Mouse (Mus musculus) megakaryocyte-erythroid progenitor cell, adult 5-6 weeks (primary cell): ENCODE data around the gene Mmp24. TPM values are rescaled to one million over a fixed set of nuclear protein-coding genes. Genes with fewer than 3 reads are reported as not detected.

Source experiments
- ATAC-seq: replicated peaks from 2 replicates; pipeline ENCODE4 v1.8.0; 2016; ENCODE audit warnings: mild to moderate bottlenecking, inconsistent platforms; ENCODE audit not compliant: severe bottlenecking, poor library complexity, low FRiP score, low TSS enrichment
- total RNA-seq, 2 experiments: library from RNA; stranded (forward) in 1 of 2; stranded (reverse) in 1 of 2; fragments of 200-1000, 215-1000 nt in 1 of 2; fragments of >200 nt in 1 of 2; fragmentation: Nextera tagmentation in 1 of 2; gene quantifications; 2 replicates each; pipeline ENCODE4 v1.2.3; 2014 to 2017

Gene Mmp24
- total RNA-seq, 2 experiments from 2014 or later, result 0.05 TPM; not detected in 1

- ATAC-seq, result no peak
These were observed 1.5 kb upstream of the Mmp24 start for GRCm38 (mm10) chr2:155773664-155774063.

GRCm38 (mm10) chr2:155774261-155774926 is 748 bp upstream of the Mmp24 start:
- no peak for ATAC-seq

GRCm38 (mm10) chr2:155775685-155776263 is 632 bp downstream of the Mmp24 start:
- peak; percentile 75 for ATAC-seq

- no peak for ATAC-seq
These were observed 1.9 kb downstream of the Mmp24 start for GRCm38 (mm10) chr2:155776824-155777687.

- no peak for ATAC-seq
These were observed 2.5 kb downstream of the Mmp24 start for GRCm38 (mm10) chr2:155777688-155777985.

DNA sequence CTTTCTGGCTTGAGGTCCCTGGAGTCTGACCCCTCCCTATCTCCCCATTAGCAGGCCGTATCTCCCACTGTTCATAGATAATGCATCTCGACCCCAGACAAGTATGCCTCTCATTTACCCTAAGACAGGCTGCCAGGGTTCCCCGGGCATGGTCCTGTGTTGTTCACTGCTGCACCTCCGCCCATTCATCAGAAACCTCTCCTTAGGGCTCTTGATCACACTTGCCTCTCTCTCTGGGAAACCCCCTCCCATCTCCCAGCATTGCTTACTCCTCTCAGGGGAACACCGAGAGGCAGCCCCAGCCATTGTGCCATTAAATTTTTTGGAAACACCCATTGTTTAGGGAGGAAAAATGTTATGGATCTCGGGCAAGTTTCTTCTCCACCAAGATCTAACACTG is 2.9 kb downstream of the Mmp24 start:
- ATAC-seq, result no peak

DNA sequence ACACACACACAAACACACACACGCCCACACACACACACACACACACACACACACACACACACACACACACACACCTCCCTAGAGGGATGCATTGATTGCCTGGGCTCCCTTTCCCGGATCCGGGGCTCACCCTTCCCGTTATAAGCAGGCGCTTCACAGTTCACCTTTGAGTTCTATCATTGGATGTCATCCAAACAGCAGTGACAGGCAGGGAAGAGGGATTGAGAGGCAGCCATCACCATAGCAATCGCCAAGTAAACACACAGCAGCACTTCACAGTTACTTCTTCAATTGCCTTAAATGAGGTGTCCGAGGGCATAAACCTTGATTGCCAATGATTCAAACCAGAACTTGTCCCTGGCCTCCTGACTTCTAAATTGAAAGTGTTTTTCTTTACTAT is 3.9 kb downstream of the Mmp24 start:
- ATAC-seq, result no peak

DNA sequence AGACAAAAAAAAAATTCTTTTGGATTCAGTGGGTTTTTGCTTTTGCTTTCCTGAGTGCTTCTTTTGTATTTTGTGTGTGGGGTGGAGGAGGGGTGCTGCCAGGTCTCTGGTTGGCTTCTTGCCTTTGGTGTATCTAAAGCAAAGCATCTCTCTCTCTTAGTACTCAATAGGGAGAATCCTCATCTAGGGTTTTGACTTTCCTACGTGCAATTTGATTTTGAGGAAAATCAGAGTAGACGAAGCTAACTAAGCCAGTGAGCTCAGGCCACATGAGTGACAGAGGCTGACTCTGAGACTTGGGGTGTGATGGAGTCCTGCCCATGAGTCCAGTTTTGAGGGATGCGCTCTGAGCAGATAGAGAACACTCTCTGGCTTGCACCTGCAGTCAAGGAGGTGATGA is 4.4 kb downstream of the Mmp24 start:
- no peak for ATAC-seq

- no peak for ATAC-seq
These were observed 9.4 kb downstream of the Mmp24 start for GRCm38 (mm10) chr2:155784534-155784933.

GRCm38 (mm10) chr2:155786905-155787304 is 11.8 kb downstream of the Mmp24 start:
- ATAC-seq, result no peak

DNA sequence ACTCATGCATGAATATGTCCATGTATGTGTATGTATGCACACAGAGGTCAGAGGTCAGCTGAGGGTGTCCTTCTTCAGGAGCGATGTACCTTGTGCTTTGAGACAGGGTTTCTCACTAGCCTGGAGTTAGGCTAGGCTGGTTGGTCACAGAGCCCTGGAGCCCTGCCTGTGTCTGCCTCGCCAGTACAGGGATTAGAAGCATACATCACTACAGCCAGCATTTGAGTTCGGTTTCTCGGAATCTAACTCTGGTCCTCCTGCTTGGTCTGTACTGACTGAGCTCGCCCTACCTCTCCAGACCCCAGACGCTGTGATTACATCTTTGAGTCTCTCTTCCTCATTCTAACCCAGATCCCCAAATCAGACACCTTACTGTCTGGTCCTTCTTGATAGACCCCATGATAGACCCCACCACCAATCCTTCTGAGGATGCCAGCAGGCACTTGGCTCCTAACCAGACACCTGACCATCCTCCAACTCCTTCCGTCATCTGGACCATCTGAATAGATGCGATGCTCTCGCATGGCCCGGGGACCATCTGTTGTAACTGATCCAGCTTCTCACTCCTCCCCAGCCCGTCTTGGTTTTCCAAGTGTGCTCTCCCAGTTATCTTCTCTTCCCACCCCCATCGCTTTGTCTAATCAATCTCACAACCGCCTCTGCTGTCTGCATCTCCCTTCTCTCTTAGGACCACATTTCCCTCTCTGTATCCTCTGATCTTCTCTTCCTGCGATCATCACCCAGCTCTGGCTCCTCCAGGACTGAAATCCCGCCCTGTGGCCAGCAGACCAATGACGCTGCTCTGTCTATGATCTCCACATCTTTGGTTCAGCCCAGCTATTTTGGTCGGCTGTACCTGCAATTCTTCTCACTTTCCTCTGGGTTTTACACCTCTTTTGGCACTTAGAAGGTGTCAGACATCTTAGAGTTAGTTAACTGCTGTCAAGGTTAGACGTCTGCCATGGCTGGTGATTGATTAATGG is 13.1 kb downstream of the Mmp24 start:
- no peak for ATAC-seq

GRCm38 (mm10) chr2:155792899-155793298 is 17.8 kb downstream of the Mmp24 start:
- ATAC-seq, result no peak

GRCm38 (mm10) chr2:155794674-155795445 is 19.7 kb downstream of the Mmp24 start:
- no peak for ATAC-seq

- ATAC-seq, result no peak
These were observed 23.5 kb downstream of the Mmp24 start for GRCm38 (mm10) chr2:155798613-155799012.

GRCm38 (mm10) chr2:155802761-155803160 is 27.6 kb downstream of the Mmp24 start:
- no peak for ATAC-seq

GRCm38 (mm10) chr2:155804053-155804452 is 28.9 kb downstream of the Mmp24 start:
- ATAC-seq, result no peak

DNA sequence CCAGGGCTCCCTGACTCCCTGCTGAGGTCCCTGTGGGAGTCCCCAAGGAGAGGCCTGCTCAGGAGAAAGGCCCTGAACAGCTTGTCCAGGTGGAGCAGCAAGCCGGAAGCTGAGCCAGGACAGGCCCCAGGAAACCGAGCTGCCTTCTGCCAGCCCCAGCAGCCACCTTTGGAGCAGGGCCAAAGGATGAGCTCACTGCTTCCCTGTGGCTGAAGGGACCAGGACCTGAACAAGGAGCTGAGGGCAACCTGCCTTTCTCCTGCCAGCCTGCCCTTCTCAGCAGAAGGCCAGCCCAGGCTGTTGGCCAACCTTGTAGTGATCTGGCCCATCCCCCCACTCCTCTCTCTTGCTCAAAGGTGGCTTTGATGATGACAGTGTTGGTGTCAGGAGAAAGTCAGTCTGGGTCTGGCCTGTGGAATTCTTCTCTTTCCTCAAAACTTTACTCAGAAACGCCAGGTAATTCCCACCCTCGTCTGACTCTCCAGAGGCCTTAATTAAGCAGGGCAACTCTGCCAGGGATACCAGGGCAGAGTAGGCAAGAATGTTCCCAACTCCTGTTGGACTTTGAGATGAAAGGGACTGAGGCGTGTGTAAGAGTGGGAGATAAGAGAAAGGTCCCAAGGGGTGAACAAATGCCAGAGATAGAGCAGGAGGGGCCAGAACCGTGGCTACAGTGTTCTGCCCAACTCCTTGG is 30.2 kb downstream of the Mmp24 start:
- no peak; the same call in 1 of the 2 replicates for ATAC-seq

GRCm38 (mm10) chr2:155805925-155806255 is 30.7 kb downstream of the Mmp24 start:
- no peak for ATAC-seq
